Mouse (Mus musculus) liver, embryonic 14.5 days (tissue): Measurements from ENCODE around the gene Amot. TPM values are rescaled to one million over a fixed set of nuclear protein-coding genes. Genes with fewer than 3 reads are reported as not detected.

ENCODE experiments used
- ATAC-seq: fragments of 200-750 bp; cut with Nextera tagmentation; 2 replicates; pipeline ENCODE4 v1.8.0; 2017; ENCODE audit warnings: moderate number of reproducible peaks, mild to moderate bottlenecking, moderate library complexity; ENCODE audit not compliant: insufficient read depth
- DNase-seq, 3 experiments: peaks; one replicate each; pipeline ENCODE4 v3.0.0-alpha.2; 2012 to 2013; ENCODE audit warnings: low read depth in 3 of 3, low spot score in 3 of 3
- H3K27ac ChIP-seq: fragments of 300-500 bp; sonication (generic); 2 replicates; pipeline ENCODE4 v1.5.1; 2014; ENCODE audit warnings: moderate library complexity, mild to moderate bottlenecking, control low read depth, inconsistent platforms
- H3K27me3 ChIP-seq: fragments of 300-500 bp; sonication (generic); 2 replicates; pipeline ENCODE4 v1.6.1; 2014; ENCODE audit warnings: mild to moderate bottlenecking, low read length, moderate library complexity; ENCODE audit not compliant: control insufficient read depth, insufficient read depth
- H3K36me3 ChIP-seq: fragments of 300-500 bp; sonication (generic); replicated peaks from 2 replicates; pipeline ENCODE4 v1.6.1; 2014; ENCODE audit warnings: low read depth; ENCODE audit not compliant: control insufficient read depth, insufficient read depth
- H3K4me1 ChIP-seq, 2 experiments: fragments of 200-500 bp in 1 of 2; fragments of 300-500 bp in 1 of 2; sonication (generic) in 1 of 2; replicated peaks; 2 replicates each; pipeline ENCODE4 v1.6.1; 2012 to 2014; ENCODE audit warnings: antibody characterized with exemption in 1 of 2, inconsistent platforms in 1 of 2, low read length in 1 of 2; ENCODE audit not compliant: control insufficient read depth in 2 of 2, insufficient read depth in 2 of 2
- H3K4me2 ChIP-seq: fragments of 300-500 bp; sonication (generic); 2 replicates; pipeline ENCODE4 v1.6.1; 2014; ENCODE audit warnings: low read depth, mild to moderate bottlenecking, control low read depth, moderate library complexity
- H3K4me3 ChIP-seq, 2 experiments: fragments of 200-500 bp in 1 of 2; fragments of 300-500 bp in 1 of 2; sonication (generic) in 1 of 2; 2 replicates each; pipeline ENCODE4 v1.5.1; 2012 to 2014; ENCODE audit warnings: low read depth in 2 of 2, low read length in 2 of 2, mild to moderate bottlenecking in 2 of 2, control low read depth in 1 of 2, inconsistent platforms in 1 of 2, moderate library complexity in 1 of 2; ENCODE audit not compliant: insufficient read depth in 1 of 2
- H3K9ac ChIP-seq: fragments of 300-500 bp; sonication (generic); replicated peaks from 2 replicates; pipeline ENCODE4 v1.6.1; 2014; ENCODE audit warnings: mild to moderate bottlenecking, control low read depth, moderate library complexity
- H3K9me3 ChIP-seq: fragments of 300-500 bp; sonication (generic); 2 replicates; pipeline ENCODE4 v1.6.1; 2016; ENCODE audit warnings: low read length, mixed read lengths; ENCODE audit not compliant: control insufficient read depth
- CTCF ChIP-seq: IDR thresholded peaks from 2 replicates; pipeline ENCODE4 v1.5.1; 2016; ENCODE audit warnings: antibody characterized with exemption, low read depth, control low read depth
- EP300 ChIP-seq: IDR thresholded peaks from 2 replicates; pipeline ENCODE4 v1.6.1; 2016; ENCODE audit warnings: antibody characterized with exemption, low read depth
- WGBS: fragments of 180-500 bp; shearing (Covaris S2); extraction: QIAGEN DNeasy Blood & Tissue Kit; methylation state at CpG from one replicate; pipeline ENCODE4 v1.1.7; 2014; ENCODE audit not compliant: insufficient replicate concordance; 5-methylcytosine and 5-hydroxymethylcytosine counted together
- polyA plus RNA-seq, 2 experiments: library from polyadenylated mRNA; depleted of rRNA in 1 of 2; stranded (reverse) in 1 of 2; unstranded in 1 of 2; fragments of >200 nt; fragmentation: Nextera tagmentation in 1 of 2; extraction: Ambion mirVana in 1 of 2; gene quantifications; 2 replicates each; pipeline versions ENCODE4 v1.2.1 to v1.2.3; 2012 to 2014

Gene Amot
- polyA plus RNA-seq, 2 experiments, result 4.2 to 4.3 TPM

DNA sequence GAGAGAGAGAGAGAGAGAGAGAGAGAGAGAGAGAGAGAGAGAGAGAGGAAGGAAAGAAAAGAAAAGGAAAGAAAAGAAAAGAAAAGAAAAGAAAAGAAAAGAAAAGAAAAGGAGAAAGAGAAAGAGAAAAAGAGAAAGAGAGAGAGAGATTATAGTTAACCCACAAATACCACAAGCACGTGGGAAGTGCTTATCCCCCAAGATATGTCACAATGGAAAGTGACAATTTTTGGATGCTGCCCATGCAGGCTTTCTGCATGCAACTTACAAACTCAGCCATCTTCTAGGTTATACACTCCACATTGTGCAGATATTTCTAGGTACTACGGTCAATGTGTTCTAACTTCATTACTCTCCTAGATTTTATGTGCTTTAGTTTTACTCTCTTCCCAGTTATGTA, 41.5 kb downstream of the Amot start:
- WGBS, result 48% methylated on average over 2 of the region's 2 CpGs

DNA sequence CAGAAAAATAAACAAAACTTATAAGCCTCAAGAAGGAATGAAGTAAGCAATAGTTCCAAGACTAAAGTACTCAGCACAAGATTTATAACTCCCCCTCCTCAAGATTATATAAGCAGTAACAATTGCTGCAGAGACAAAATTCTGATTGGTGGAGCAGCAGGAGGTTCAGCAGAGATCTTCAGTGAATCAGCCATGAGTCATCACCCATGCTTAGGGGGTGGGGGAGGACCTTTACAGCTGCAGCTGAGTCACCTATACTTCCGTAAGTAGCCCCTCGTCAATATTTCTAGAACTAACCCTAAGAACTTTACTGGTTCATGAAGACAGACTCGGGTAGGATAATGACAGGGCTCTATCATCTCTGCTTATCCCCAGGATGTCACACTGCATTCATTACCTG, 43.6 kb downstream of the Amot start:
- no peaks in the 10 kb centered on the region for H3K27me3 ChIP-seq
- H3K36me3 ChIP-seq, result no peaks in the 10 kb centered on the region
- H3K9me3 ChIP-seq, result no peaks in the 10 kb centered on the region
- no peaks in the 10 kb centered on the region for H3K4me1 ChIP-seq
- no peak overlapping the region for H3K4me3 ChIP-seq
- DNase-seq (no peak), ATAC-seq (no peak)
- no peak overlapping the region for H3K4me2 ChIP-seq
- WGBS, result 57% methylated on average over 3 of the region's 3 CpGs
- no peak for TF ChIP-seq EP300
- TF ChIP-seq CTCF, result no peak
- H3K27ac ChIP-seq, result no peak overlapping the region
- no peak overlapping the region for H3K9ac ChIP-seq

More for the DNA sequence above, 41.5 kb downstream of the Amot start:
- Histone ChIP-seq H3K4me1 (no peaks in the 10 kb centered on the region), H3K9me3 (no peaks in the 10 kb centered on the region), H3K4me3 (no peak overlapping the region), H3K27ac (no peak overlapping the region), H3K36me3 (no peaks in the 10 kb centered on the region), H3K4me2 (no peak overlapping the region), H3K9ac (no peak overlapping the region), H3K27me3 (no peaks in the 10 kb centered on the region)
- DNase-seq, result no peak
- ATAC-seq, result no peak
- TF ChIP-seq EP300 (no peak), CTCF (no peak)

DNA sequence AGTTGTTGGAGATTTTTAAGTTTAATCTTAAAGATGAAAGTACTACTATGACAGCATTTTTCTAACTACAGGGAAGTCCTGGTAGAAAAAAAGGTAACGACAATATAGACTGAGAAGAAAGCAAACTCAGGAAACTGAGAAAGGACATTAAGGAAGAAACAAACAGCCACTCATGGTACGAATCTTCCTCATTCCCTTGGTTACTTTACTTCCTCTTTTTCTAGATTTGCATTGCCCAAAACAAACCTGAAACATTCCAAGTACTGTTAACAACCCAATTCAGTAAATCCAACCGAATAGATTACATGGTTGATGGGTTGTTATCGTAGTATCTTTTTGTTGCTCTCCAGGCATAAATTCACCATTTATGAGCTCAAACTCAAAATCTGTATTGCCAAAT, 48.7 kb downstream of the Amot start:
- H3K27ac ChIP-seq, result no peak overlapping the region
- ATAC-seq (no peak), DNase-seq (no peak)
- H3K27me3 ChIP-seq, result no peaks in the 10 kb centered on the region
- H3K4me1 ChIP-seq, result no peaks in the 10 kb centered on the region
- no peak overlapping the region for H3K4me2 ChIP-seq
- WGBS, result 49% methylated on average over 4 of the region's 4 CpGs
- TF ChIP-seq CTCF (no peak), EP300 (no peak)
- no peak overlapping the region for H3K9ac ChIP-seq
- no peak overlapping the region for H3K4me3 ChIP-seq
- no peaks in the 10 kb centered on the region for H3K36me3 ChIP-seq
- no peaks in the 10 kb centered on the region for H3K9me3 ChIP-seq

DNA sequence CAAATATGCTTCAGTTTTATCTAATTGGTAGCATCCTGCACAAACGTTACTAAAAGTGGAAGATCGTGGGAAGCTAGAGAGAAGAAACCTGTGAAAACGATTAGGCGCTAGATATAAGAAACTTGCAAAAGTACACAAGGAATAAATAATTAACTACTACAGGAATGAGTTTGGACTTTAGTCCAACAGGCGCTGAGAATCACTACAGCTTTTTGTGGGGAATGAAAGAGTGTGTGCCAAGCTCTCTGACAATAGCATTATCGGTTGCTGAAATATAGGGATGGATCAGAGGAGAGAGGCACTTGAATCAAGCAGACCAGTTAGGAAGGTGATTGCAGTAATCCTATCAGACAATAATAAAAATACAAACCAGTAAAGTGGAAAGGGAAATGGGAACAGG, 49.4 kb downstream of the Amot start:
- H3K27me3 ChIP-seq, result no peaks in the 10 kb centered on the region
- ATAC-seq (no peak), DNase-seq (no peak)
- H3K9me3 ChIP-seq, result no peaks in the 10 kb centered on the region
- no peak overlapping the region for H3K27ac ChIP-seq
- H3K9ac ChIP-seq, result no peak overlapping the region
- WGBS, result 68% methylated on average over 6 of the region's 6 CpGs
- TF ChIP-seq EP300 (no peak), CTCF (no peak)
- H3K4me2 ChIP-seq, result no peak overlapping the region
- no peak overlapping the region for H3K4me3 ChIP-seq
- no peaks in the 10 kb centered on the region for H3K4me1 ChIP-seq
- H3K36me3 ChIP-seq, result no peaks in the 10 kb centered on the region

DNA sequence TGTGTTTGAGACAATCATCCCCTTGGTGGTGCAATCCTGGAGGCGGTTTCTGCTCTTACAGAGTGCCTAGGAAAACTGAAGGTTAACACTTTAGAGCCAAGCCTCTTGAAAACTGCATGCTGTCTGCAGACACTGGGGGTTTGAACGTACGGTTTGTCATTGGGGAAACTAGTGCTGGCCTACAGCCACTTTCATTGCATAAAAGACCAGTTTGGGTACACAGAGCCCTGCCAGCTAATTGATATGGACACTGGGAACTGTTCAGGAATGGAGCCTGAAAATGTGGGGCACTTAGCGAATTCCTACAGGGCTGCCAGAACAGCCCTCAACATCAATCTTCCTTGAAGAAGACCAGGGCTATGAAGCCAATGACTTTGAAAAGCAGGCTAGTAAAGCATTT, 50.2 kb downstream of the Amot start:
- 66% methylated on average over 4 of the region's 4 CpGs for WGBS
- TF ChIP-seq CTCF (no peak), EP300 (no peak)
- no peaks in the 10 kb centered on the region for H3K9me3 ChIP-seq

DNA sequence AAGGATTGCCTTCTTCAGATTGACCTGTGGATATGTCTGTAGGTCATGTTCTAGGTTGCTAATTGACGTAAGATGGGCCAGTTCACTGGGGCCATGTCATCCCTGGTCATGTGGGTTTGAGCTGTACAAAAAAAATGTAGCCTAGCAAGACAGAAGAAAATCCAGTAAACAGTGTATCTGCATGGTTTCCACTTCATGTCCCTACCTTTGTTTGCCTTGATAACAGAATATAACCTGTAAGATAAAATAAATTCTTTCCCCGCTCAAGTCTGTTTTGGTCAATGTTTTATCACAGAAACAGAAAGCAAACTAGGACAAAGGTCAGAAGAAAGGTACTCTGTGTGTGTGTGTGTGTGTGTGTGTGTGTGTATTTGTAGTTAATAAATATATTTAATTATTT, 63.5 kb downstream of the Amot start:
- H3K9me3 ChIP-seq, result no peaks in the 10 kb centered on the region
- H3K9ac ChIP-seq, result no peak overlapping the region
- no peaks in the 10 kb centered on the region for H3K27me3 ChIP-seq
- no peaks in the 10 kb centered on the region for H3K4me1 ChIP-seq
- no peak overlapping the region for H3K27ac ChIP-seq
- no peak overlapping the region for H3K4me2 ChIP-seq
- no peaks in the 10 kb centered on the region for H3K36me3 ChIP-seq
- H3K4me3 ChIP-seq, result no peak overlapping the region
- ATAC-seq (no peak), DNase-seq (no peak)
- TF ChIP-seq CTCF, result no peak
- WGBS, result 70% methylated on average over 2 of the region's 2 CpGs

More for the DNA sequence above, 50.2 kb downstream of the Amot start:
- Histone ChIP-seq H3K4me2 (no peak overlapping the region), H3K4me1 (no peaks in the 10 kb centered on the region), H3K27me3 (no peaks in the 10 kb centered on the region), H3K9ac (no peak overlapping the region), H3K27ac (no peak overlapping the region), H3K36me3 (no peaks in the 10 kb centered on the region), H3K4me3 (no peak overlapping the region)
- no peak for DNase-seq
- no peak for ATAC-seq
